Mouse (Mus musculus): ENCODE data around the gene Eif2d.

DNA sequence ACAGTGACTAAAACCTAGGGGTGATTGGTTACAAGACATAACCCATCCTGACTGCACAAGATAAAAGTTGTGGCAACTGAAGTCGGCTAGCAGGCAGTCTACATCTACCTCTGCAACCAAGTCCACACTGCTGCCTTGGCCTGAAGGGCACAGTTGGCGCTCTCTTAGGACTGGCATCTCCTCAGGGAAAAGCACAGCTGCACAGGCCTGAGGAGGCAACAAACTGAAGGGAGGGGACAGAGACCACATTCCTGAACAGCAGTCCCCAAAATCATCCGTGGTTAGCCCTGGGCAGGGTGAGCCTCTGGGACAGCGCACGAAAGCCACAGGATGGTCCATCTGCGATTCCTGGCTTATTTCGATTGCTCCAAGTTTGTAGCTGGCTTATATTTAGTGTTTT lies 42.7 kb downstream of the Eif2d start:
- TF ChIP-seq CTCF (IDR thresholded peaks at IDR 0.05; ENCODE audit: low read depth), result no peak
- no peak for TF ChIP-seq EP300 (IDR thresholded peaks at IDR 0.05; ENCODE audit: low read depth)

Data from liver, embryonic 14.5 days (tissue).